15 mouse cellular contexts compared by ENCODE assay signal in the genomic region with DNA sequence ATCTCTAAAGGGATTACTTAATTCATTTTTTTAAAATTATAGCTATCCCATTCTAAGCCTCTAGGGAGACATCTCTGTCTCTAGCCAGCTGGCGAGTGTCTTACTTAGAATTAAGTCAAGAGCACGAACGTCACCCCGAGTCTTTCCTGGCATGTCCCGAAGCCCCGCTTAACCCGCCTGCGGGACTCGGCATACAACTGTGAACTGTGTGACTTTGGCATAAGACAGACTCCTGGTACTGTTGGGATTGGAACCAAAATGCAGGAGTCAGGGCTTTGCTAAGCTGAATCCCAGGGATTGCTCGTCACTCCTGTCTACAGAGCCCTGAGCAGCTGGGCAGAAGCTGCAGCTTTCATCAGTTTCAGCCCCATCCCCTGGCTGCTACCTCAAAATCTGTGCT. TPM values are rescaled to one million over a fixed set of nuclear protein-coding genes. Genes with fewer than 3 reads are reported as not detected.
DNase-seq lines count a peak whose midpoint lies in the region; ATAC-seq and TF ChIP-seq lines count a peak whose summit lies in the region.
"Had no signal": no experiment of that assay in that cellular context is flagged by ENCODE, and none has a peak within 500 bp of the region (broad histone marks: within the 10 kb centered on the region; RNA-seq: fewer than 3 reads in every experiment).

No protein-coding gene starts in this region.

- 54% methylated on average over 10 of the region's 10 CpGs for WGBS in forebrain, embryonic 14.5 days
- WGBS in hindbrain, embryonic 12.5 days: 50% methylated on average over 10 of the region's 10 CpGs
- WGBS in midbrain, postnatal 0 days: 32% methylated on average over 10 of the region's 10 CpGs

- ATAC-seq in forebrain, embryonic 14.5 days: no peak
- ATAC-seq in hindbrain, embryonic 12.5 days (ENCODE audit: low FRiP score): no peak
- no peak for ATAC-seq in midbrain, postnatal 0 days (ENCODE audit: low FRiP score)
- ATAC-seq: liver, embryonic 12.5 days; lung, postnatal 0 days had no signal

- H3K4me1 ChIP-seq in forebrain, embryonic 14.5 days (ENCODE audit: control insufficient read depth, insufficient read depth, low read length): peaks cover 7% of the 10 kb centered on the region; the same call in 1 of the 2 replicates
- H3K4me1 ChIP-seq in hindbrain, embryonic 12.5 days: peaks cover 22% of the 10 kb centered on the region; the same call in 1 of the 2 replicates
- H3K4me1 ChIP-seq in midbrain, postnatal 0 days (ENCODE audit: insufficient read depth, low read length): 0 out of 2 replicates have a peak, but pooled peaks cover 3% of the 10 kb centered on the region
- H3K4me1 ChIP-seq: liver, embryonic 12.5 days had no signal

- H3K36me3 ChIP-seq in forebrain, embryonic 14.5 days (ENCODE audit: control insufficient read depth, insufficient read depth, low read length): no peaks in the 10 kb centered on the region
- no peaks in the 10 kb centered on the region for H3K36me3 ChIP-seq in hindbrain, embryonic 12.5 days
- H3K36me3 ChIP-seq in midbrain, postnatal 0 days (ENCODE audit: insufficient read depth, low read length): no peaks in the 10 kb centered on the region
- H3K36me3 ChIP-seq: heart, embryonic 12.5 days; liver, embryonic 12.5 days had no signal

- peak; percentile 12 to 17 for DNase-seq in left cerebral cortex, postnatal 36 days (ENCODE audit: low spot score in 2 of 2)
- no peak for DNase-seq in left cerebral cortex, adult 11 months (ENCODE audit: low spot score)
- peak; percentile 52 for DNase-seq in forebrain, embryonic 14.5 days (ENCODE audit: low spot score)
- DNase-seq in midbrain, postnatal 0 days (ENCODE audit: low spot score): peak; percentile 28
- DNase-seq in embryo, embryonic 9.5 days (ENCODE audit: extremely low spot score): no peak
- DNase-seq in spleen, postnatal 10 days (ENCODE audit: low spot score in 2 of 2): no peak
- DNase-seq: adrenal gland, adult 8-10 months; cerebellum, postnatal 36 days; gastrocnemius, postnatal 25 days; layer of hippocampus, adult 9-11 months; spleen, adult 18-20 months had no signal

- H3K9me3 ChIP-seq in forebrain, embryonic 14.5 days (replicated peaks; ENCODE audit: control insufficient read depth, low read length): no peaks in the 10 kb centered on the region
- no peaks in the 10 kb centered on the region for H3K9me3 ChIP-seq in hindbrain, embryonic 12.5 days (replicated peaks)
- H3K9me3 ChIP-seq in midbrain, postnatal 0 days (ENCODE audit: low read length): no peaks in the 10 kb centered on the region
- H3K9me3 ChIP-seq: heart, embryonic 12.5 days had no signal

- peak overlapping the region; percentile 83; the same call in 1 of the 2 replicates for H3K4me2 ChIP-seq in forebrain, embryonic 14.5 days (ENCODE audit: low read length)
- H3K4me2 ChIP-seq in hindbrain, embryonic 12.5 days (replicated peaks): peak overlapping the region; percentile 89
- H3K4me2 ChIP-seq in midbrain, postnatal 0 days (ENCODE audit: low read depth, low read length, poor library complexity, severe bottlenecking): peak overlapping the region; percentile 91
- H3K4me2 ChIP-seq: heart, embryonic 12.5 days; liver, embryonic 12.5 days had no signal

- no peak for TF ChIP-seq CTCF in midbrain, postnatal 0 days (IDR thresholded peaks at IDR 0.05)

- no peak overlapping the region for H3K9ac ChIP-seq in forebrain, embryonic 14.5 days (ENCODE audit: low read length)
- H3K9ac ChIP-seq in hindbrain, embryonic 12.5 days: no peak overlapping the region; the same call in 1 of the 2 replicates
- peak overlapping the region; percentile 44 for H3K9ac ChIP-seq in midbrain, postnatal 0 days (replicated peaks; ENCODE audit: low read length, poor library complexity, severe bottlenecking)
- H3K9ac ChIP-seq: heart, embryonic 12.5 days; liver, embryonic 12.5 days had no signal

- intact Hi-C loops in left cerebral cortex, postnatal 36 days (cut with DNase I): loop anchor here (10.0 kb wide), 1 partner anchor 164 kb away; no protein-coding TSS in a partner anchor

- no peak overlapping the region for H3K27ac ChIP-seq in forebrain, embryonic 14.5 days (ENCODE audit: low read depth, low read length)
- H3K27ac ChIP-seq in hindbrain, embryonic 12.5 days: no peak overlapping the region
- H3K27ac ChIP-seq in midbrain, postnatal 0 days (ENCODE audit: low read depth, low read length): 0 out of 2 replicates have a peak overlapping the region, but pooled peaks have one; percentile 14
- H3K27ac ChIP-seq: liver, embryonic 12.5 days had no signal

- H3K4me3 ChIP-seq in forebrain, embryonic 14.5 days (ENCODE audit: low read depth, low read length): 0 out of 2 replicates have a peak overlapping the region, but pooled peaks have one; percentile 2
- H3K4me3 ChIP-seq in hindbrain, embryonic 12.5 days: peak overlapping the region; percentile 46; the same call in 1 of the 2 replicates
- H3K4me3 ChIP-seq in midbrain, postnatal 0 days (ENCODE audit: low read depth, low read length): peak overlapping the region; percentile 53
- H3K4me3 ChIP-seq: heart, embryonic 12.5 days; liver, embryonic 12.5 days had no signal

- peaks cover 41% of the 10 kb centered on the region for H3K27me3 ChIP-seq in forebrain, embryonic 14.5 days (replicated peaks; ENCODE audit: control insufficient read depth, insufficient read depth, low read length)
- peaks cover 48% of the 10 kb centered on the region for H3K27me3 ChIP-seq in hindbrain, embryonic 12.5 days
- peaks cover 6% of the 10 kb centered on the region; the same call in 1 of the 2 replicates for H3K27me3 ChIP-seq in midbrain, postnatal 0 days (ENCODE audit: insufficient read depth, low read length)

RNA-seq across cellular contexts. Expression of a gene that starts 2.4 kb away (rescaled TPM):
- 10 to 100 TPM; 20.0 to 22.1 TPM for total RNA-seq in left cerebral cortex, postnatal 36 days (2021)
- 7.6 and 12.1 TPM in 2 replicates for polyA plus RNA-seq in forebrain, embryonic 14.5 days (2014; fragmentation: Nextera tagmentation; extraction: Ambion mirVana)
- polyA plus RNA-seq in hindbrain, embryonic 12.5 days (2016; fragmentation: Nextera tagmentation; extraction: Ambion mirVana): 7.8 and 8.0 TPM in 2 replicates
- total RNA-seq in midbrain, postnatal 0 days (2014; rRNA removed): 34.4 and 35.7 TPM in 2 replicates
- 46.7 and 48.3 TPM in 2 replicates for polyA plus RNA-seq in midbrain, postnatal 0 days (2015; fragmentation: Nextera tagmentation; extraction: Ambion mirVana)
- total RNA-seq: adrenal gland, adult 8-10 months; gastrocnemius, postnatal 25 days had no signal
- polyA plus RNA-seq: liver, embryonic 12.5 days; lung, postnatal 0 days had no signal

Comparison
In these comparisons a context has a peak if more than half of its experiments do, and no peak if none do; other contexts are left out.
1. DNase-seq: peak in left cerebral cortex, postnatal 36 days (2 of 2), forebrain, embryonic 14.5 days (single experiment) and midbrain, postnatal 0 days (single experiment); none in left cerebral cortex, adult 11 months (single experiment), embryo, embryonic 9.5 days (single experiment) and spleen, postnatal 10 days (0 of 2).
2. H3K4me3 ChIP-seq: peak in every context shown above with its lines; median percentile 53 in midbrain, postnatal 0 days; 46 in hindbrain, embryonic 12.5 days; 2 in forebrain, embryonic 14.5 days.
3. Peak in every context shown above with its lines, with median percentiles within 50 percentile points of each other: H3K4me2 ChIP-seq.